Mouse (Mus musculus) thymus, postnatal 10 days (tissue): Measurements from ENCODE around the gene Nfia.

Experiments
- DNase-seq, 2 experiments: peaks; one replicate each; pipeline ENCODE4 v3.0.0; 2021; ENCODE audit warnings: low spot score in 2 of 2

The Nfia gene

GRCm38 (mm10) chr4:98003323-98004107, 231.0 kb downstream of the Nfia start:
- DNase-seq = no peak

GRCm38 (mm10) chr4:98004108-98004625, 231.6 kb downstream of the Nfia start:
- no peak for DNase-seq

- DNase-seq = no peak
These were observed 232.5 kb downstream of the Nfia start for GRCm38 (mm10) chr4:98004986-98005385.

- no peak for DNase-seq
These were observed 236.4 kb downstream of the Nfia start for GRCm38 (mm10) chr4:98008814-98009368.

GRCm38 (mm10) chr4:98009966-98010365, 237.4 kb downstream of the Nfia start:
- DNase-seq = no peak

GRCm38 (mm10) chr4:98019811-98020210, 247.3 kb downstream of the Nfia start:
- DNase-seq = no peak

- DNase-seq = no peak
These were observed 248.3 kb downstream of the Nfia start for GRCm38 (mm10) chr4:98020836-98021235.

- DNase-seq = no peak
These were observed 250.8 kb downstream of the Nfia start for GRCm38 (mm10) chr4:98023245-98023792.

GRCm38 (mm10) chr4:98027412-98027811, 254.9 kb downstream of the Nfia start:
- DNase-seq = no peak

GRCm38 (mm10) chr4:98031871-98032270, 259.3 kb downstream of the Nfia start:
- no peak for DNase-seq

- no peak for DNase-seq
These were observed 259.8 kb downstream of the Nfia start for GRCm38 (mm10) chr4:98032332-98032731.

- DNase-seq = no peak
These were observed 266.6 kb downstream of the Nfia start for GRCm38 (mm10) chr4:98039095-98039494.

- peak; percentile 29 to 50 for DNase-seq
These were observed 267.6 kb downstream of the Nfia start for GRCm38 (mm10) chr4:98040179-98040578.

GRCm38 (mm10) chr4:98044611-98045010, 272.1 kb downstream of the Nfia start:
- no peak for DNase-seq

GRCm38 (mm10) chr4:98047369-98047768, 274.8 kb downstream of the Nfia start:
- DNase-seq = no peak

- DNase-seq = no peak
These were observed 277.1 kb downstream of the Nfia start for GRCm38 (mm10) chr4:98049584-98049983.

- DNase-seq = no peak
These were observed 277.6 kb downstream of the Nfia start for GRCm38 (mm10) chr4:98050003-98050620.

- DNase-seq = no peak
These were observed 278.2 kb downstream of the Nfia start for GRCm38 (mm10) chr4:98050781-98051180.

- DNase-seq = no peak
These were observed 278.8 kb downstream of the Nfia start for GRCm38 (mm10) chr4:98051326-98051725.

- no peak for DNase-seq
These were observed 282.5 kb downstream of the Nfia start for GRCm38 (mm10) chr4:98055036-98055435.

- DNase-seq = no peak
These were observed 284.0 kb downstream of the Nfia start for GRCm38 (mm10) chr4:98056396-98057020.

- no peak for DNase-seq
These were observed 284.7 kb downstream of the Nfia start for GRCm38 (mm10) chr4:98057246-98057645.
